Mouse (Mus musculus) adrenal gland, adult 8-10 months (tissue): ENCODE measurements around the gene Mlx. TPM values are rescaled to one million over a fixed set of nuclear protein-coding genes. Genes with fewer than 3 reads are reported as not detected.

Experiments
- DNase-seq: peaks from one replicate; pipeline ENCODE4 v3.0.0; 2022
- total RNA-seq, 4 experiments: library from RNA; stranded (reverse); gene quantifications; 2 replicates each; pipeline ENCODE4 v1.2.4; 2022

The Mlx gene
- total RNA-seq, 4 experiments from 2014 or later = 38.1 to 69.0 (median 47.6) TPM

DNA sequence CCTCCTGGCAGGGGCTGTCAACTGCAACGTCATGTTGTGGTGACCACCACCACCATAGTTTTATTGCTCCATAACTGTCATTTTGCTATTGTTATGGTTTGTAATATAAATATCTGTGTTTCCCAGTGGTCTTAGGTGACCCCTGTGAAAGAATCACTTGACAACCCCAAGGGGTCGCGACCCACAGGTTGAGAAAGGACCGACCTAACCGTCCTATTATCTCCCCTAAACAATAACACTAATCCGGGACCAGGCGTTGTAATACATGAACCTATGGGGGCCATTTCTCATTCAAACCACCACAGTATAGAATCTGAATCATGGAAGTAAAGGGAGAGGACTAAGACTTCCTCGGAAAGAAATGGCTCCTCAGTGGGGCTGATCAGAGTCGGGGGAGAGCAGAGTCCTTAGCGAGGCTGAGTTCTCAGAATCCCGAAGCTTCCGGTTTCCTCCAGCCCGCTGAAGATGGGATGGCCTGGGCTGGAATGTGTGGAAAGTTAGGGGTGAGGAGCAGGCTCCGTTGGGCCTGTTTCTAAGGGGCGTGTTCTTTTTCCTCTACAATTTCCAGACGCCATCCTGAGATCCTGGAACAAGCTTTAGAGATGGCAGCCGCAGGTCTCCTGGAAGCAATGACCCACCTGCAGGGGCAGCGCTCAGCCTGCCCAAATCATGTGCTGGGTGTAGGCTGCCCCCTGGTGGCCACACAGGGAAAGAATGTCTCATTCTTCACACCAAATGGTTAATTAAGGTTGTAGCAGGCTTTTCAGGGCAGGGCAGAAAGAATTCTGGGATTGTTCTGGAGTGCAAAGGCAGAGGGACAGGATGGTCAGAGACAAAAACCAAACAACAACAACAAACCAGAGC, 20.3 kb upstream of the Mlx start:
- DNase-seq = peak; percentile 71

GRCm38 (mm10) chr11:101069391-101070188, 17.5 kb upstream of the Mlx start, which contains the start of gene Naglu:
Naglu (plus strand) TSS chr11:101070012.
- DNase-seq = peak; percentile 96

DNA sequence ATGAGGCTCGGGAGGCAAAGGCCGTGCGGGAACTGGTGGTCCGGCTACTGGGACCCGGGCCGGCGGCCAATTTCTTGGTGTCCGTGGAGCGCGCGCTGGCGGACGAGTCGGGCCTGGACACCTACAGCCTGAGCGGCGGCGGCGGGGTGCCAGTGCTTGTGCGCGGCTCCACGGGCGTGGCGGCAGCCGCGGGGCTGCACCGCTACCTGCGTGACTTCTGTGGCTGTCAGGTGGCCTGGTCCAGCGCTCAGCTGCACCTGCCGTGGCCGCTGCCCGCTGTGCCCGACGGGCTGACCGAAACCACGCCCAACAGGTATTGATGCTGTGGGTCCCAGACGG, 16.9 kb upstream of the Mlx start:
- no peak for DNase-seq

- no peak for DNase-seq
Observed at GRCm38 (mm10) chr11:101070987-101071386, 16.1 kb upstream of the Mlx start.

GRCm38 (mm10) chr11:101071810-101072428, 15.2 kb upstream of the Mlx start:
- peak; percentile 12 for DNase-seq

DNA sequence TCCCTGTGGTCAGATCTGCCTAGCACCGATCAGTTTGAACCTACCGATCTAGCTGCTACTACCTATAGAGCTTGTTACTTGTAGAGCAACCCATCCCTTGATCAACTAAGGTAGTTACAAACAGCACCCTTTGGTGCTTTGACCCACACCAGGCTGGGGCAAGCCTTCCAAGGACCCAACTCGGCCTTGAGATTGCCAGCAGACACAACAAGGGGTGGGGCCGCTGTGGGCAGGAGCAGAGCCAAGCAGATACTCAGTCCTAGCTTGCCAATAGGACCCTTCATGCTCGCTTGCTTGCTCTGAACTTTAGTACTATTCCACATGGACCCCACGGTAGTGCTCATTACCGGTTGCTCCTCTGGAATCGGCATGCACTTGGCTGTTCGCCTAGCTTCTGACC, 9.0 kb upstream of the Mlx start, which contains the start of gene Hsd17b1:
TSS of gene Hsd17b1 (plus strand) at position 291 of the 400 bp plus-strand sequence.
- peak; percentile 19 for DNase-seq

GRCm38 (mm10) chr11:101079746-101080145, 7.3 kb upstream of the Mlx start:
- DNase-seq = peak; percentile 20

GRCm38 (mm10) chr11:101080421-101080820, 6.7 kb upstream of the Mlx start:
- DNase-seq = no peak

DNA sequence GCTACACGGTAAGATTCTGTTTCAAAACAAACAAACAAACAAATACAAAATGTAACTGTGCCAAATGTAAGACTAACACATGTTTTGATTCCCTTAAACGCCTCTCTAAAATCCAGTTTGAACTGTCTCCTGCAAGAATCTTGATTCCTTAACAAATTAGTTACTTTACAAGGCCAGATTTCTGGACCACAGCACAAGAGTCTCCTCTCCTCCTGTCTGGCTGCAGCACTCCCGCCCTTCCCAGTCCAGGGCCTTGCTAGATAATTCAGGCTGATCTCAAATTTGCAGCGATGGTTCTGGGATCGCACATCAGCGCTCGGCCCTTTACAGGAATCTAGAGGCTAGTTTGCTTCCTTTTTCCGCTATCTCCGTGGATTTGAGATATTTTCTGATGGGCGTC, 5.4 kb upstream of the Mlx start:
- DNase-seq = no peak

DNA sequence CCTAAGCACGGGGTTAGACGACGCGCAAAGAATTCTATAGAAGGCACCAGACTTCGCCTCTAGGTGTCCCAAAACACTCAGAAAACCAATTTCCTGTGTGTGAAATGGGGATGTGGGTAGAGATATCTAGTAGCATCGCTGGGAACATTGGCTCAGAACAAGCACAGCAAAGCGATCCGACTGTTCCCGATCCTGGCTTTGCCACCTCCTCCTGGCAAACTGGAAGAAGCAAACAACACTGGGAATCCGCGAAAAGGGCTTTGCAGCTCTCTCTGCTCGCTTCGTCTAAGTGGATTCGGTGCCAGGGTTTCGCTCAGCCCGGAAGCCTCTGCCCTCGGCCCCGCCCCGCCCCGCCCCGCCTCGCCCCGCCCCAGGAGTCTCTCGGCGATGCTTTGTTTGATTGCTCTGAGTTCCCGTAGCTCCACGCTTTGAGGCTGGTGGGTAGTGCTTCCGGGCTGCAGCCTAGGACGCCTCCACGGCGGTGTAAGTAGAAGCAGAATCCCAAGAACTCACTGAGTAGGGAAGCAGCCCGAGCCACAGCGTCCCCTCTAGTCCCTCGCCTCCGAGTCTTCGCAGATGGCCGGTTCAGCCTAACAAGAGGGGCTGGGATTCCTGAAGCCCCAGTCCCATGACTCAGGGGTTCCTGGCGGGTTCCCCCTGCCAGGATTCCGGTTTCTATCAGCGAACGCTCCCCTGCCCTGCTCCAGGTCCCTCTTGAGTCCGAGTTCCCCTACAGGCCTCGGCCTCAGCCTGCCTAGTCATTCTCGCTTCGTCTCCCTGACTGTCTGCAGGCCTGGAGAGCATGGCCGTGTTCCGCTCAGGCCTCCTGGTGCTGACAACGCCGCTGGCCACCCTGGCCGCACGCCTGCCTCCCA, 4.6 kb upstream of the Mlx start, which contains the start of gene Coasy:
TSS of gene Coasy (plus strand) at position 358 of the 875 bp plus-strand sequence.
- peak; percentile 82 for DNase-seq

- DNase-seq = peak; percentile 31
Observed at GRCm38 (mm10) chr11:101083083-101083697, 3.9 kb upstream of the Mlx start.

GRCm38 (mm10) chr11:101084246-101084645, 2.8 kb upstream of the Mlx start:
- DNase-seq = no peak

DNA sequence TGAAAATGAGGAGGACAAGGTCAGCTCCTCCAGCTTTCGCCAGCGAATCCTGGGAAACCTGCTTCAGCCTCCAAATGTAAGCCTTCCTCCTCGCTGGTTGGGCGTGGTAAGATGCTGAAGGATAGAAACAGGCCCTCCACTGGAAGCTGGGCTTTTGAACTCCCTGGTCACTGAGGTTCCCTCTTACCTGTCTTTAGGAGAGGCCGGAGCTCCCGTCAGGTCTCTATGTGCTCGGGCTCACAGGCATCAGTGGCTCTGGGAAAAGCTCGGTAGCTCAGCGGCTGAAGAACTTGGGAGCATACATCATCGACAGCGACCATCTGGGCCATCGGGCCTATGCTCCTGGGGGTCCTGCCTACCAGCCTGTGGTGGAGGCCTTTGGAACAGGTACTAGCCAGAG, 2.3 kb upstream of the Mlx start:
- no peak for DNase-seq

DNA sequence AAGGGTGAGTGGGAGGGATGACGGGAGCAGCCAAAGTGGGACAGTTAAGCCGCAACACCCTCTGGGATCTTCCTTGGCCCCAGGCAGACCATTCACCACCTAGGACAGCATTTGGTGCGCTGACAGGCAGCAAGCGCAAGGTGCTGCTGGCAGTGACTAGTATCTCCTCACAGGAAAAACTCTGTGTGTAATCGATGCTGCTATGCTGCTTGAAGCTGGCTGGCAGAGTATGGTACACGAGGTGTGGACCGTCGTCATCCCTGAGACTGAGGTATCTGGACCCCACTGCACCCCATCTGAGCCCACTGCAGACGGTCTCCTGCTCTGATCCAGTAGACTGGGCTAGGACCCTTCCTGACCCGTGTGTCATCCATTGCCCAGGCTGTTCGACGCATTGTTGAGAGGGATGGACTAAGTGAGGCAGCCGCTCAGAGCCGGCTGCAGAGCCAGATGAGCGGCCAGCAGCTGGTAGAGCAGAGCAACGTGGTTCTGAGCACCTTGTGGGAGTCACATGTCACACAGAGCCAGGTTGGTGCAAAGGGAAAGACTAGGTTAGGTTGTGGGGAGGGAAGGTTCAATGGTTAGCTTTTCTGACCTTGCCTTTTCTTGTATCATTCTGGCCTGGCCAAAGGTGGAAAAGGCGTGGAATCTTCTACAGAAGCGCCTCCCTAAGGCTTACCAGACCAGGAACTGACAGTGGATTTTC, 1.3 kb upstream of the Mlx start:
- no peak for DNase-seq

DNA sequence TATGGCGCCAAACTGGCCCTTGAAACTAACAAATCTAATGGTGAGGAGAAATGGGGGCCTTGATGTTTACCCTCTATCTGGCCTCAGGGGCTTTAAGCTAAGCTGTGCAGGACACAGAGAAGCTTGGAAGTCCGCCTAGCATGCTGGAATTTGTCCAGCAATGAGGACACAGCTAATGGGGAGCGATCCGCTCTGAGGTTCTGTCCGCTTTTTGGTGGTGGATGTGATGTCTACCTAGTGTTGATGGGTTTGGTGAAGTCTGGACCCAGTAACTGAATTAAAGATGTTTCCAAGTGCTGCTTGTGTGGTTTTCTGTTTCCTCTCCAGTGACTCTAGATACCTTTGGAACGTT, 778 bp upstream of the Mlx start:
- no peak for DNase-seq

GRCm38 (mm10) chr11:101087682-101088055, 592 bp downstream of the Mlx start:
- DNase-seq = no peak

- no peak for DNase-seq
Observed at GRCm38 (mm10) chr11:101089931-101090330, 2.9 kb downstream of the Mlx start.

GRCm38 (mm10) chr11:101094930-101095313, 7.8 kb downstream of the Mlx start:
- no peak for DNase-seq

GRCm38 (mm10) chr11:101095314-101096024, 8.4 kb downstream of the Mlx start, which contains the start of gene Psmc3ip:
Psmc3ip (minus strand) TSS chr11:101095436.
- DNase-seq = peak; percentile 95

GRCm38 (mm10) chr11:101098231-101098630, 11.2 kb downstream of the Mlx start:
- no peak for DNase-seq
